Mouse (Mus musculus): ENCODE results near the gene Gpc3. TPM values are rescaled to one million over a fixed set of nuclear protein-coding genes. Genes with fewer than 3 reads are reported as not detected.
"Not testable (repeated sequence)": the region's sequence is repeated elsewhere in the genome, so short reads cannot be mapped to it uniquely, and the experiment has no call there.

Gpc3 gene
- total RNA-seq, 2 experiments from 2014 or later = not detected

DNA sequence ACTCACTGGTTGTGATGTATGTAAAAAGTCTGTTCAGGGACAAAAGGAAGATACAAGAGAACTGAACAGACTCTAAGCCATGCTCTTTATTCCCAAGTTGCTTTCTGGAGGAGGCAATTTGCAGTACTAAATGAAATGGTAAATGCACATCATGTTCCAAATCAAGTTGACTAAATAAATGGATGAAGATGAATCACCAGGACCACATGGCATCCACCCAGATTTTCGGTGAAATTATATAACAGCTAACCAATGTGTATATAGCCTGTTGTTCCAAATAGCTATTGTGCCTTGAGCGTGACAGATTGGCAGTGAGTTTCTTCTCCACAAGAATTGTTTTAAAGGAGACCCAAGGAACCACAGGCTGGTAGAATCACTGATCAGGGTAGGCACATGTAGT, 302.8 kb downstream of the Gpc3 start:
- ATAC-seq (replicated peaks; ENCODE audit: low FRiP score, poor library complexity, severe bottlenecking) = no peak

DNA sequence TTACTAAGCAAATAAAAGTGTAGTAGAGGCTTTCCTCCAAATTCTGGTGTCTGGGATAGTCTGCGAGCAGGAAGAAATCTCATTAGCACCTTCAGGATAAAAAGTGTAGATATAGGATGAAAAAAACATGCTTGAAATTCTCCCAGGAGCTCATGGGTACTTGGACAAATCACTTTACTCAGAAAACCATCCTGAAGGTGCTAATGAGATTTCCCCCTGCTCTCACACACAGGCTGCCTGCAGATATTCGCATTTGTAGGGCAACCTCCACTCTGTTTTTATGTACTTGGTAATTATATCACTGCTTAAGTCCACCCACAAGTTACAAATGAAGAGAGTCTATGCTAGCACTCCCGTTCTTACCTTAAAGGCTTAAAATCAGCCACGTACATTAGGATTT, 308.5 kb downstream of the Gpc3 start:
- no peak for ATAC-seq (replicated peaks; ENCODE audit: low FRiP score, poor library complexity, severe bottlenecking)

DNA sequence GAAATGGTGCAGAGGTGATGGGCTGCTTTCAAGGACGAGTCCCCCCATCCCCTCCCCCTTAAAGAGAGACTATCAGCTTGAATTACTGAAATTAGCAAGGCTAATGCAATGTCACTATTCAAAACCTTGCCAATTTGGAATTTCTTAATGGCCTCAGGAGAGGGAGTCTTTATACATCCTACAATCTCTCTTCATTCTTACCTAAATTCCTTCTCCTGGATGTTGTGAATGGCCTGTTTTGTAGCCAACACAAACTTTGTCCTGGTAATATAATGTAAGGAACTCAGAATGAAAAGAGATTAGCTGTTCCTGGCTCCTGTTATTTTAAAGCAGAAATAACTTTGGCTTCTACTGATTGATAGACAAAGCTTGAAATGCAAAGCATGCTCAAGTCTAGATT, 325.0 kb downstream of the Gpc3 start:
- no peak for ATAC-seq (replicated peaks; ENCODE audit: low FRiP score, poor library complexity, severe bottlenecking)

DNA sequence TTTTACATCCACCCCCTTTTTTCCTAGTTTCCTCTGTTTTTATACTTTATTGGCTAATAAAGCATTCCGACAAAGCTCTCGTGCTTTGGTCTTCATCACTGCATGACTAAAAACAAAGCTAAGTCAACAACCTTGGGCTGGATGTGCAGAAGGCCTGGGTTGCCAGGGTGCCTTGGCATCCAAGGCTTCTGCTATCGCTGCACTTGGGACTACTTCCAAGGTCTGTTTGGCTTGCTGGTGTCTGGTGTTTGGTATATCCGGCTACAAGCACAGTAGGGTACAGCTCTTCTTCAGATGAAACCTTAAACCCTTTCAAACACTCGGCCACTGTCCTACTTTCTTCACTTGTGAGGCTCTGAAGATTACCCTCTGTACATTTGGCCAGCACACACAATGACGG, 325.8 kb downstream of the Gpc3 start:
- no peak for ATAC-seq (replicated peaks; ENCODE audit: low FRiP score, poor library complexity, severe bottlenecking)

DNA sequence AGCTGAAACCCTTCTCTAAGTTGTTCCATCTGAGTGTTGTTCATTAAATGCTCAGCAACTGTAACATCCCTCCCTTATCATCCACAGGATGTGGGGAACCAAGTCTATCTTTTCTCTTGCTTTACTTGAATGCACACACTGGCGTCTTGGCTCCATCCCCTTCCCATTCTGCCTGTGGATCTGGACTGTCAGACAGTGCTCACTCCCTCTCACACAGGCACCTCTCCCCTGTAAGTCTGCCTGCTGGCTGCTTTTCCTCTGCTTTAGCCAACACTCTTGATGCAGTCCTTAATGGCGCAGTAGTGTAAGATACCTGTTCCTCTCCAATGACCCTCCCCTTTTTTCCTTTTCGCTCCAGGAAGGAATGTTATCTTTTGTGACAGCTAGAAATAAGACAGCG, 331.7 kb downstream of the Gpc3 start:
- ATAC-seq (replicated peaks; ENCODE audit: low FRiP score, poor library complexity, severe bottlenecking) = no peak

DNA sequence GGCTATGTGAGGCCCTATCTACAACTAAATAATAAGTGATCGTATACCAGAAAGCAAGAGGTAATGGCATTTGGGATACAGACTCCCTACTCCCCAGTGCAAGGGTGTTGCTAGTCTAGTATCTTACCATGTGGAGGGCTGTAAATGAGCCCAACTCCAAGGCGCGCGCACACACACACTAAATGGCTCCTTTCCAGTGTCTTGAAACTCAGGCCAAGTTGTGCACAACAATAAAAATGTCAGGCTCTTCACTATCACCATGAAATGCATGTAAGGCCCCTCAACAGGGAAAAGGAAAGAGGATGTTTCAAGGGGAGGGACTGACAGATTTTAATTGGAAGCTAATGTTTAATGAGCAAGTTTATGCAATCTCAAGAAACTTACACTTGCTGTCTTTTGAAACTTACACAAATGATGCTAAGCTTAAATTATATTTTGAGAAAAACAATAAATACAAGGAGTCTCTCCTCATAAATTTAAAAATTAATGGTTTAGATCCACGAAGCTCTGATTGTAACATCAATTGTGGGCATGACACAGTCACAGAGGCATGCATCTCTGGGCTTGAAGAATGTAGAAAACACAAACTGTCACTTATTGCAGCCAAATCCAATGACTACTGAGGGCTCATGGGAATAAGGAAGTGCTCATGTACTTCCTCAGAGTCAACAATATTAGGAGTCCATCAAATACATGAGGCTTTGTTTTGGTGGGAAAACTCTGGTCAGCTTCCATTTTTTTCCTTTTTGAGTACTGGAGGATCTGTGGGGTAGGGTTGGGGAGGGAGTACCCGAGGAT, 332.4 kb downstream of the Gpc3 start:
- ATAC-seq (replicated peaks; ENCODE audit: low FRiP score, poor library complexity, severe bottlenecking) = no peak

DNA sequence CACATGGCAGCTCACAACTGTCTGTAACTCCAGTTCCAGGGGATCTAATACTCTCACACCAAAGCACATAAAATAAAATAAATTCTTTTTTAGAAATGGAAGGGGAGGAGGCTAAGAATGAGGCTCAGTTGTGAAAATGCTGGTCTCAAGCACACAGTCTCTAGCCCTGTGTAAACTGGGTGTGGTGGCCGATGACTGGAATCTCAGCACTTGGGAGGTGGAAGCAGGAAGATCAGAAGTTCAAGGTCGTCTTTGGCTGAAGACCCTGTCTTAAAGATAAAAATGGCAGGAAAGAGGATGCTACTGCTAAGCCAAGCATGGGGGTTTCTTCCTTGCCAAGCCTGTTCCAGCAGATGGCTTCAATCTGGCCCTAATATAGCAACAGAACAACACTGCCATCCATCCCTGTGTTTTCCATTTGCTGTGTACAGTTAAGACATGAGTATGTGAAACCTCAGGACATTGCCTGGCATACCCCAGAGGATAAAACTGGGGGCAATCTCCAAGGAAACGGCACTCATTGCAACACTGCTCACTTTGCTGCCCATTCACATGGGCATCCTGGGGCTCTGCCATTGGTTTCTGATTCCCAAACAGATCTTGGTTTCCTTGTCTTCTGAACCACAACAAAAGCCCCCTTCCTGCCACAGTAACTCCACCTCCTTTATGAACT, 334.9 kb downstream of the Gpc3 start:
- no peak for ATAC-seq (replicated peaks; ENCODE audit: low FRiP score, poor library complexity, severe bottlenecking)

DNA sequence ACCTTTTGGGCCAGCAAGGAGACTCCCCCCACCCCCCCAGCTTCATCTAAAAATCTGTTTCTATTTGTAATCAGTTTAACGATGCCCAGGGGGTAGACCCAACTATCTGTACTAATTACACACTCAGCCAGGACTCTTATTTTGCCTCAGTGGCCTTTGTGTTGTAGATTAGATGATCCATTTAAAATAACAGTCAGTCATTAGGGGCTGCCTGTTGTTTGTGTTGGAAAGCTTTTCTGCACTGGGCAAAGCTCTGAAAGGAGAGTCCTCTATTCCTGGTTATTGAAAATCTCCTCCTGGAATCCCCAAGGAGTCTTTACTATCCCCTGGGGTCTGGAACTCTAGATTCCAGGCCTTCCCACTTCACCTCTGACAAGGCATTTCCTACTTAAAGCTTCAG, 336.2 kb downstream of the Gpc3 start:
- ATAC-seq (replicated peaks; ENCODE audit: low FRiP score, poor library complexity, severe bottlenecking) = no peak

DNA sequence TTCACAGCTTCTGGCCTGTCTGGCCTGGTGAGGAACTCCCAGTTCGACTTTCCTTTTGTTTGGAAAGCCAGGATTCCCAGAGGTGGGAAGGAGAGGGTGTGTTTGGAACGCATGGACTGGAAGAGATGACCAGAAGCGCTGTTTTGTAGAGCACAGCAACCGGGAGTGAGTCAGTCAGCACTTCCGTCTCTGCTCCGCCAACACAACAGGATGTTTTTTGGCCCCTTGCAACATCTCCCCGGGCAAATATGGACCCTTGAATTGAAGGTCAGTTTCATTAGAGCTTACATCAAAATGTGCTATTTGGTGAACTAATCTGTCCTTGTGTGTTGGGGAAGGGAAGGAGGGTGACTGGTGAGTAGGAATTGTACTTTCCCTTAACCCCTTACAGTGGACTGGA, 340.7 kb downstream of the Gpc3 start:
- ATAC-seq (replicated peaks; ENCODE audit: low FRiP score, poor library complexity, severe bottlenecking) = no peak

DNA sequence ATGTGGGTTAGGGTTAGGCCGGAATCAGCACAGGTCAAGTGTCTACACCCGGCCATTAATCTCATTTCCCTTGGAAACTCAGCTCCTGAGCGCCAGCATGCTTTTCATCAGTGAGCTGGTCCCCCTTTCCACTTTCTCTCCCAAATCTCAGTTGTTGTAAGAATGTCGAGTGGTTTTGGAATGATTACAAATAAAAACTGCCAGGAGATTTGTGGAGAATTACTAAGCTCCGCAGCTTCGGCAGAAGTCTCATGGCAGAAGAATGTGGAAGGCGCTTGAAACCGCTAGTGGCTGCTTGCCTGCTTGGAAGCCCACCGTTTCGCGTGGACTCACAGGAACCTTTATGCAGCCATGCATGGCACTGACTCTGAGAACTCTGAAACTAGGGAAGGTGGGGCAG, 351.8 kb downstream of the Gpc3 start:
- ATAC-seq (replicated peaks; ENCODE audit: low FRiP score, poor library complexity, severe bottlenecking) = no peak

DNA sequence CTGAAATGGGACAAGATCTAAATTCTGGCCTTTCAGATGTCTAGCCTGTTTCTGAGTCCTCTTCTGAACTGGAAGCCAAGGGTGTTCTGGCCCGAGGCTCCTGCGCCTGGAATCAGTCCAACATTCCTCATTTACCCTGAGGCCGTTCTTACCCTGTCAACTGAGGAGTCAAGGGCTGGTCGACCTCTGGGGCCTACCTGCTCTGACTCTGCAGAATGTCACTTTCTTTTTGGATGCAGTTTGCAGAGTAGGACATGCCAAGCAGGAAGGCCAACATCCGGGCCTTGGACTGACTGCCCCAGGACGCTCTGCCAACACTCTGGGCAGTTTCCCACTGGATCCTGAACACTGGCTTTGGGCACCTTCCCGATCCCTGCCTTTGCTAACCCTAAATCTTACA, 352.2 kb downstream of the Gpc3 start:
- ATAC-seq (replicated peaks; ENCODE audit: low FRiP score, poor library complexity, severe bottlenecking) = no peak

DNA sequence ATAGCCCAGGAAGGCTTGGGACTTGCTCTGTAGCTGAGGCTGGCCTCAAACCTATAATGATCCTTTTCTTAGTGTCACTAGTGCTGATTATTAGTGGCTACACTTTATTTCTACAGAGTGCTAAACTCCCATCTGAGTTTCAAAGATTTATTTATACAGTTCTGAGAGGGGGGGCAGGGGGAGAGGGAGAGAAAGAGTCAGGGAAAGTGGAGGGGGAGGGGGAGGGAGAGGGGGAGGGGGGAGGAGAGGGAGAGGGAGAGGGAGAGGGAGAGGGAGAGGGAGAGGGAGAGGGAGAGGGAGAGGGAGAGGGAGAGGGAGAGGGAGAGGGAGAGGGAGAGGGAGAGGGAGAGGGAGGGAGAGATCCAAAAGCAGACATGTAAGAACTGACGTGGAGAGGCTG, 354.0 kb downstream of the Gpc3 start:
- ATAC-seq (replicated peaks; ENCODE audit: low FRiP score, poor library complexity, severe bottlenecking) = not testable (repeated sequence)

DNA sequence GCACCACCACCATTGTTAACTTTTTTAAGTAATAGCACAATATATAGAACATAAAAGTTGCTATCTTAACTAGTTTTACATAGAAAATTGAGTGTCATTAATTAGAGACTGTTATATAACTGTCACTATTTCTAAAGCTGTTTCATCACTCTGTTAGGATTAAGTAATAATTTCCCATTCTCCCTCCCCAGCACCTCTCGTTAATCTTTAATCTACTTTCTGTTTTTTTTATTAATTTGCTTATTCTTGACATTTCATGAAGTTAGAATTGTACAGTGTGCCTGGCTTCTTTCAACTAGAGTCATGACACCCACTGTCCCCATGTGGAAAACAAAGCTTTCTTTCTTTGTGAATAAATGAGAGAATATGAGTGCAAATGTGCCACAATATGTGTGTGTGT, 359.2 kb downstream of the Gpc3 start:
- ATAC-seq (replicated peaks; ENCODE audit: low FRiP score, poor library complexity, severe bottlenecking) = no peak

DNA sequence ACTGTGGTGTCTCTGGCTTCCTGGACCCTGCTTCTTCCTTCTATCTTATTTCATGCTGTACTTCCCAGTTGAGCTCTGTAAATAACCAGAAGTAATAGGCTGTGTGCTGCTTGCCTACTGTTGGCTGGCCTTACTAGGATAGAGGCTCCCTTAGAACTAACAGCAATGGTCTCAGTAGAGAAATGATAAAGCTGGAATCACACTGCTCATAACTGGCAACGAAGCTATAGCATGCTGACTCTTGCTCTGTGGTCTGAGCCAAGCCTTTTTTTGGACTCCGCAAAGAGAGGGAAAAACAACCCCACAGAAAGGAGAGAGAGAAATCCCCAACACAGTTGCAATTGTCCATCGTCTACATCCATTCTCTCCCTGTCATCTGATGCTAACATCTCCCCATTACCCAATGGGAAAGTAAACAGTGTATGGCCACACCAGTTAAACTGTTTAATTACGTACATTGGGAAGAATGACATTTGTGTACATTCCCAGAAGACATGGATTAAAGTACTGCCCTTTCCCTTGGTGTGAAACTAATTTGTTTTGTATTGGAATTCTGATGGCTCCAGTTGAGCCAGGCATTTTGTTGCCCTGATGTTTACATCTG, 368.0 kb downstream of the Gpc3 start:
- ATAC-seq (replicated peaks; ENCODE audit: low FRiP score, poor library complexity, severe bottlenecking) = no peak

DNA sequence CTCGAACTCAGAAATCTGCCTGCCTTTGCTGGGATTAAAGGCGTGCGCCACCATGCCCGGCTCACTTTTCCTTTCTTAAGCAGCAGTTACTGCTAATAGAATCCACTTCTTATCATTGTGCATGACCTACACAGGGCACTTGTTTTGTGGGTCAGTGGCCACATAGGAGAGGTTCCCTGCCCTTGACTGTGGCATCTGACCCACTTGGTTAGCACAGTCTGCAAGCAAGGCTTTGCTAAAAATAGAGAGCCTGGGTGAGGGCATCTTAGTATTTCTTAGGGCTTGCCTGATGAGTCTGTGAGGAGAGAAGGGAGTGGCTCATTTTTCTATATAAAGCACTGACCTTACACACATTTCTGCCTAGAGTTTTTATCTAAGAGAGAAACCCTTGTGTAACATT, 376.3 kb downstream of the Gpc3 start:
- ATAC-seq (replicated peaks; ENCODE audit: low FRiP score, poor library complexity, severe bottlenecking) = no peak

DNA sequence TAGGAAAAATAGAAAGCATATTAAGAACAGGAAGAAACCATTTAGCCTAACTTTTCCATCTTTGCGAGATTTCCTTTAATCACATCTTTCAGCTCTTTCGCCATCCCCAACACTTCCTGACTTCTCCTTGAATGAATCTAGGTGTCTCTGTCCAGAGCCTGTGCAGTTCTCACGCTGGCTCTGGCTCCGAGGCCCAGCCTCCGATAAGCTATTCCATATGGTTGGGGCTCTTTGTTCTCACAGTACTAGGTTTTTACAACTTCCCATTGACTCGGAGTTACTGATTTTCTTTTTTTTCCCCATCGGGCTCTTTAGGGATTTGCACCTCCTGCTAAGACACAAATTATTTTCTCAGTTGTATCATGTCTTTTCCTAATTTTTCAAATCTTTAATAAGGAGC, 381.8 kb downstream of the Gpc3 start:
- ATAC-seq (replicated peaks; ENCODE audit: low FRiP score, poor library complexity, severe bottlenecking) = no peak

DNA sequence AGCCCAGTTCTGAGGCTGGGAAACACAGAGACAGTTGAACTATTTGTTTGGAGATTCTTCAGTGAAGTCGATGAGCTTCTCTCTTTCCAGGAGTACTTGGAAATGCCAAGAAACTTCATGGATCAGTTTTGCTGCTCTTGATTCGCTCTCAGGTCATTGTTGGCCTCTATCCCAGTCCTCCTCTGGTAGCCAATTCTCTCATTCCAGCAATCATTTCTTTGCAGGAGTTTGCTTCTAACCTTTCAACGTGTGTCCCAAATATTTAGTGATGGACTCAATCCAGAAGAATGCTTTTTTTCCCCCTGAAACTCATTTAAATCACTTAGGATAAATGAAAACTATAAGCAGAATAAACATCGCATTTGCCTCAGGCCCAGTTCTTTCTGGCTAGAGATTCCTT, 383.0 kb downstream of the Gpc3 start:
- no peak for ATAC-seq (replicated peaks; ENCODE audit: low FRiP score, poor library complexity, severe bottlenecking)

Data from erythroblast, adult 5-6 weeks (primary cell).